Mouse (Mus musculus) kidney, postnatal 25 days (tissue): Measurements from ENCODE around the gene Lyz1.
A peak's percentile ranks its signal among the peaks of the same experiment; 100 is the strongest.
"Not testable (repeated sequence)": the region's sequence is repeated elsewhere in the genome, so short reads cannot be mapped to it uniquely, and the experiment has no call there.

Experiments used
- DNase-seq, 2 experiments: peaks; one replicate each; pipeline ENCODE4 v3.0.0; 2021; ENCODE audit warnings: mixed read lengths in 2 of 2

Lyz1 gene

DNA sequence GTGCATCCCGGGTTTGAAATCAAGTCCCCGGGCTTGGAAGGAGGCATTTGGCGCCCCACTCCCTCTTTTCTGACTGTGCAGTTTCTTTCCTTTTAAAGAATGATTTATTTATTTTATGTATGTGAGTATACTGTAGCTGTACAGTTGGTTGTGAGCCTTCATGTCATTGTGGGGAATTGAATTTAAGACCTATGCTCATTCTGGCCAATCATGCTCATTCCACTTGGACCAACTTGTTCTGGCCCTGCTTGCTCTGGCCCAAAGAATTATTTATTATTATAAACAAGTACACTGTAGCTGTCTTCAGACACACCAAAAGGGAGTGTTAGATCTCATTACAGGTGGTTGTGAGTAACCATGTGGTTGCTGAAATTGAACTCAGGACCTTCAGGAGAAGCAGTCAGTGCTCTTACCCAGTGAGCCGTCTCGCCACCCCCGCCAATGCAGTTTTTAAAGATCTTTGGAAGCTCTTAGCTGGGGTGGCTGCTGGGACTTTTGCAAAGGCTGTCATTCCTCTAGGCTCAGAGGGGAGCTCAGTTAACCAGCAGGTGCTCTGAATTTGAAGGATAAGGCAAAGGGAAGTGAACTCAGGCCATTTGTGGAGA, 6.2 kb downstream of the Lyz1 start:
- DNase-seq, result no peak

DNA sequence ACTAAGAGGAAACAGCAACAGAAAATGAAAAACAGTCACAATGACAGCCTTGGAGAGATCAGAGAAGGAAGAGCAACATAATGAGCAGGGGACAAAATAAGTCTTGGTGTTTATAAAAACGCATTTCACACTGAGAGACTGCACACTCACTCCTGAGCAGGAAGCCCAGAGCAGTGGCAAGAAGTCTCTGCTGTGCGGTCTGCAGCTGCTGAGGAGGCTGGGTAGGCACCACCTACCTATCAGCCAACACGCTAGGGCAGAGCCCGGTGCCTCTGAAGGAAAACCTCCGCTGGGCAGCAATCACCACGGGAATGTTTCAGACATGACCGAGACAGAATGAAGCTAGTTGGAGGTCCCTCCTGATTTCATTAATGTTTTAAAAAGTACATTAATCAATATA, 7.1 kb downstream of the Lyz1 start:
- DNase-seq, result not testable (repeated sequence)

DNA sequence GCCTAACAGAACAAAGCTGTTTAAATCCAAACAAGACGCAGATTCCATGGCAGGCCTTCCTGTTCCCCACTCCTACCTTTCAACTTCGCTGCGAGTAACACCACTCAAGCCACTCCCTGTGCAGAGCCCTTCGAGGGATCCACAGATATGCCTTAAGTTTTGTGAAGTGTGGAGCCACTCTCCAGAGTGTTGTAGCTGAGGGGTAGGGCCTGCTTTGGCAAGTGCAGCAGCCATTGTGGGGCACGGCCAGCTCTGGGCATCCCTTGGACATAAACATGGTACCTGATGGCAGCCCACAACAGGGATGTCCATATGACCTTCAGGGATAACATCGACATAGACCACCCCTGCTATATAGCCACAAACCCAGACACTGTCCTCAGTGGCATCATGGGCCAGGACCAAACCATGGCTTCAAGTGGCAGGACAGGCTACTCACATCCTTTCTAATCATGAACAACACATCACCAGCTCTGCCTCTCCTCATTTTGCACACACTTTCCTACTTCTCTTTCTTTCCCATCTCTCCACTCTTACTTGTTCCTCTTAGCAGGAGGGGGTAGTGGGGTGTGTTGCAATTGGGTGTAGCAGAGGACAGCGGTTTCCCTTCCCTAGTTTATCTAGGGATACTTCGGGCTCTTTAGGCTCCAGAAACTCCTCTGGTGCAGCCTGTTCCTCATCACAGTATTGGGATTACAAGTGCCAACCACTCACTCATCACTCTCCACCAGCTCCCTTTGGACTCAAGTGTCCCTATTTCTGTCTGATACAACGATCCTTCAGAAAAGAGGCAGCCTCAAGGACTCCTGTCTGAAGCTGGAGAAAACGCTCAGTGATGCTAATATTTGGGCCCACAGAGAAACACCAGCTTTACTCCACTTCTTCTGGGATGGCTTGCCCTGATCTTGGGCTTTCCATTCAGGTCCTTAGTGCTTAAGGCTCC, 7.8 kb downstream of the Lyz1 start:
- no peak for DNase-seq

DNA sequence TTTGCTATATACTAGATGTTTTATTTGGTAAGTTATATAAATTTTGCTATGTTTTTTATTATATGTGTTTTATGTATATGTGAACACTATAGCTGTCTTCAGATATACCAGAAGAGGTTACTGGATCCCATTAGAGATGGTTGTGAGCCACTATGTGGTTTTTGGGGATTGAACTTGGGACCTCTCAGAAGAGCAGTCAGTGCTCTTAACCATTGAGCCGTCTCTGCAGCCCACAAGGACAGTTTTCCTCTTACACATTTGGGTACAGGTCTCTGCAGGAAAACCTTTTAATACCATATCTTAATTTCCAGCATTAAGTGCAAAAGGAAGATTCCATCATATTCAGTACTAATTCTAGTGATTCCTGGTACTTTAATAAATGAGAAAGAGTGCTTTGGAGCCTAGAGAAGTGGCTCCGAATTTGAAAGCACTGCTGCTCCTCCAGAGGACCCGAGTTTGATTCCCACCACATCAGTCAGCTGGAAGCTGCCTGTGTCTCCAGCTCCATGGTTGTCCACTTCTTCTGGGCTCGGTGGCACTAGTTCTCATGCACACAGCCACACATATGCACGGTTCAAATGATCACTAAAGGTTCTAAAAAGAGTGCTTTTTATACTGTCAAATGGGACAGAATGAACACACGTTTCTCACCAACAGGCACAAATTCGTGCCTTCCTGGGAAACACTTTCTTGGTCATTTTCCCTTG, 8.6 kb downstream of the Lyz1 start:
- DNase-seq, result no peak

DNA sequence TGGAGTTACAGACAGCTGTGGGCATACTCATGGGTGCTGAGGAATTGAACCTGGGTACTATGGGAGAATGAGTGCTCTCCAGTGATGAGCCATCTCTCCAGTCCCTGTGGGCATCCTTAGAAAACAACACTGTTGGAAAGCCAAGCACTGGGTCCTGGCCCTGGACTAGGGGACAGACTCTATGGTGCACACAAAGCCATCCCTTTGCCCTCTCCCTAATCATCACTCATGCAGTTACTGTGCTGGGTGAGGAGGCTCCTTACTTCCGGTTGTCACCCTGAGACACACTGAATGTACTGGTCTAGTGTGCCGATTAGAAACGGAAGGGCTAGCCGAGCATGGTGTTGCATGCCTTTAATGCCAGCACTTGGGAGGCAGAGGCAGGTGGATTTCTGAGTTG, 9.5 kb downstream of the Lyz1 start:
- DNase-seq, result not testable (repeated sequence)

DNA sequence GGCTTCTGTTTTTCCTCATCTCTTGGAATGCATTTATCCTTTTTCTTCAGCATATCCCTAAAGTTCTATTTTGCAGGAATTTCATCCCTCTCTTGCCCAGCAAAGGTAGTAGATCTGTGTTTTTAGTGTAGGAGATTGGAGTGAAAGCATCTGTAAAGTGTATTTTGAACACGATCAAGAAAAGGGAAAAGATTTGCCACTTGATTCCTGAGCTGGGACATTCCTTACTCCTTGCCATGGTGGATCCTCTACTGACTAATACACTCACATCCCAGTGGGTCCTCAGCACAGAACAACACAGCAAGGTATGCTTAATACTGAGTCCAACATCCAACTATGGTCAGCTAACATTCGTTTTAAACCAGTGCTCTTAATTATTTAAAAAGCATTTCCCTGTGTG, 10.1 kb downstream of the Lyz1 start:
- DNase-seq, result no peak

DNA sequence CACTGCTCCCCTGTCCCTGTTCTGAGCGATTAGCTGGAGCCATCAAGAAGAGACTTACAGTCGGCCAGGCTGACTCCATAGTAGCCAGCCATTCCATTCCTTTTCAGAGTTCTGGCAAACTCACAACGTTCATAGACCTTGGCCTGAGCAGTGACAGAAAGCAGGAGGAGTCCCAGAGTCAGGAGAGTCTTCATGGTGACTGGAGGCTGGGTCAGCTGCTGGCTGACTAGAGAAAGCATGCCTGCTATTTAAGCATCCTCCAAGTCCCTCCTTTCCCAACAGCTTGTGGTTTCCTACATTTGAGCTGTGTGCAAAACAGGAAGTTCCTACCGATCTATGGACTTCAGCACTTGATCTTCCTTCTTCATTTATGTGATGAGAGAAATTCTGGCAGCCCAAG, 10.6 kb downstream of the Lyz1 start, which contains the start of gene Lyz2:
TSS of gene Lyz2 (minus strand) at position 273 of the 400 bp plus-strand sequence.
- peak in 1 of 2 experiments; percentile 34 for DNase-seq

DNA sequence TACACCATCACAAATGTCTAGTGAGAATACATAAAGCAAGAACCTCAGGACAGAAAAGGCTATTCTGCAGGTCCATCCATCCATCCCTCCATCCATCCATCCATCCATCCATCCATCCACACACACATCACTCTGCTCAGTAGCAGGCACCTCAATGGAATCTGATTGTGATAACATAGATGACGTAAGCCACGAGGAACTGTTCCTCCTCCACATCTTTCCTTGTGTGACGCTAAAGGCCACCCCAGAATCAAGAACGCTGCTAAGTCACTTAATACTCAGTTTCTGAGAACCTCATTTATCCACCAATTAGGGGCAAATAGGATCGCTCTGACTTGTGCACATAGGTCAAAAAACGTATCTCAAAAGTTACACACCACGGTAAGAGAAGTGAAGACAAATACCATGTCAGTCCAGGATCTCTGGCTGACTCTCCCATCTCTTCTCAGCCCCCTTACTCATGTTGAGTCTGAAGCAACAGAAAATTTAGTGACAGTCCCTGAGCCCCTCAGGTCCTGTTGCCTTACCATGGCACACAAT, 11.2 kb downstream of the Lyz1 start:
- no peak for DNase-seq

DNA sequence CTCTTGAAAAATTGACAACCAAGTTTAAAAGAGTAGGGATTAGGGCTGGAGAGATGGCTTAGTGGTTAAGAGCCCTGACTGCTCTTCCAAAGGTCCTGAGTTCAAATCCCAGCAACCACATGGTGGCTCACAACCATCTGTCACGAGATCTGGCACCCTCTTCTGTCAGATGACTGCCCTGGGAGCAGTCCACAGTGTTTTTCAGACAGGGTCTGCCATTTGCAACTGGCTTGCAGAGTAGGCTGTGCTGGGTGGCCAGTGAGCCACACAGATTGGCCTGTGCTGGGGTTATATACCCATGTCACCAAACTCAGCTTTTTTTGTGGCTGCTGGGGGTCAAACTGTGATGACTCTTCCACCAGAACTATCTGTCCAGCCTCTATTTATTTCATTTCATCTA, 12.7 kb downstream of the Lyz1 start:
- peak in 1 of 2 experiments; percentile 5 for DNase-seq

DNA sequence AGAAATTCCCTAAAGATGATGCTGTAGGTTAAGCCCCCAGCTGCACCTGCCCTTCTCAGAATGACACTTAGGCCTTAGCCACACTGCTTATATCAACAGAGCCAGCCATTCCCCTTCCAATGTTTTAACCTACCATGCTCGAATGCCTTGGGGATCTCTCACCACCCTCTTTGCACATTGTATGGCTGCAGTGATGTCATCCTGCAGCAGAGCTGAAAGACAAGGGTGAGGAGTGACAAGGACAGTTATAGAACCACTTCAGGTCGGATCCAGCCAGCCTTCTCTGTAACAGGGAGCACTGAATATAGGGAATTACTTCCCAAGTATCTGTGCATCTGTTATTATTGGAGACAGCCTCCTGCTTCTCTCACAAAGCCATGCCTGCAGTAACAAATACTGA, 14.2 kb downstream of the Lyz1 start:
- DNase-seq, result not testable (repeated sequence)

DNA sequence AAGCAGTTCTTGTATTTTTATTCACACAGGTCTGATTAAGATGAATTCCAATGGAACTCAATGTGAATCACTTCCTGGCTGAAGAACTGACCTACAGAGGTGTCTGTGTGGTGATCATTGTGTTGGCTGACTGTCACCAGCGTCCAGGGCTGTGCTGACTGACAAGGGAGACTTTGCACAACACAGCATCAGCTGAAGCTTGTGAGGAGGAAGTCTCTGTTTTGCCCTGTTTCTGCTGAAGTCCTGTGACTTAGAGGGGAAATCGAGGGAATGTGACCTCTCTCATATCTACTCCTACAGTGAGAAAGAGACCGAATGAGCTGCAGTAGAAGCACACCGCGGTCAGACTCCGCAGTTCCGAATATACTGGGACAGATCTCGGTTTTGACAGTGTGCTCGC, 14.9 kb downstream of the Lyz1 start:
- not testable (repeated sequence) for DNase-seq

DNA sequence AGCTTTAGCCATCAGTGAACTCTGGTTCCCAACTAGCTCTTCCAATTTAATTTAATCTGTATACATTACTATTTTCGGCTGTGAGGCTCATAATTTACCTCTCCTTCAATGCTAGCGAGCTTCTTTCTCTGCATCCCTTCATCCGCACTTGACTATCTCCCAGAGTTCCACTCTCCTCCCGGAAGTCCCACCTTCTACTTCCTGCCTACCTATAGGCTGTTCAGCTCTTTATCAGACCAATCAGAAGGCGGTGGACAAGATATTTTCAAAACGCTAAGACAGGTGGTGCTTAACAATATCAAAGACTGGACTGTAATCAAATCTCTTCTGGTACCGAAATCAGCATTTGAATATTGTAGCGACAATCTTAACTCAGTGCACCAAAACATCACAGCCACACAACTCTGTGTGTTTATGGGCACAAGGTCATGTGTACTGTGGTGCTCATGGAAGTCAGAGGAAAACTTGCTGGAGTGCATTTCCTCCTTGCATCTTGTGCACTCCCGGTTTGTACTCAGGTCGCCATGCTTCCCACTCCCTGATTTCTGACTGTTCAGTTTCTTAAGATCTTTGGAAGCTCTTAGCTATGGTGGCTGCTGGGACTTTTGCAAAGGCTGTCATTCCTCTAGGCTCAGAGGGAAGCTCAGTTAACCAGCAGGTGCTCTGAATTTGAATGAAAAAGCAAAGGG, 16.8 kb downstream of the Lyz1 start:
- no peak for DNase-seq

DNA sequence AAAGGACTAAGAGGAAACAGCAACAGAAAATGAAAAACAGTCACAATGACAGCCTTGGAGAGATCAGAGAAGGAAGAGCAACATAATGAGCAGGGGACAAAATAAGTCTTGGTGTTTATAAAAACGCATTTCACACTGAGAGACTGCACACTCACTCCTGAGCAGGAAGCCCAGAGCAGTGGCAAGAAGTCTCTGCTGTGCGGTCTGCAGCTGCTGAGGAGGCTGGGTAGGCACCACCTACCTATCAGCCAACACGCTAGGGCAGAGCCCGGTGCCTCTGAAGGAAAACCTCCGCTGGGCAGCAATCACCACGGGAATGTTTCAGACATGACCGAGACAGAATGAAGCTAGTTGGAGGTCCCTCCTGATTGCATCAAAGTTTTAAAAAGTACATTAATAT, 18.0 kb downstream of the Lyz1 start:
- DNase-seq, result not testable (repeated sequence)

DNA sequence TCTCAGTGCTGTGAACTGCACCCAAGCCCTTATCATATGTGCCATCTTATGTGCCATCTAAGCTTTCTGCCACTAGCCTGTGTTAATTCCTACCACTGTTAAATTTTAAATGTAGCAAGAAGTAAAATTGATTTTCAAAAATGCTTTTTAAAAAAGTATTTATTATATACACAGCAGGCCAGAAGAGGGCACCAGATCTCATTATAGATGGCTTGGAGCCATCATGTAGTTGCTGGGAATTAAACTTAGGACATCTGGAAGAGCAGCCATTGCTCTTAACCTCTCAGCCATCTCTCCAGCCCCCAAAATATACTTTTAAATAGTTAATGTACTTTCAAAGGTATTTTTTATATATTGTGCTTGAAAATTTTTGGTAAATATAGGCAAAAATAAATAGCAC, 20.6 kb downstream of the Lyz1 start:
- DNase-seq, result no peak

DNA sequence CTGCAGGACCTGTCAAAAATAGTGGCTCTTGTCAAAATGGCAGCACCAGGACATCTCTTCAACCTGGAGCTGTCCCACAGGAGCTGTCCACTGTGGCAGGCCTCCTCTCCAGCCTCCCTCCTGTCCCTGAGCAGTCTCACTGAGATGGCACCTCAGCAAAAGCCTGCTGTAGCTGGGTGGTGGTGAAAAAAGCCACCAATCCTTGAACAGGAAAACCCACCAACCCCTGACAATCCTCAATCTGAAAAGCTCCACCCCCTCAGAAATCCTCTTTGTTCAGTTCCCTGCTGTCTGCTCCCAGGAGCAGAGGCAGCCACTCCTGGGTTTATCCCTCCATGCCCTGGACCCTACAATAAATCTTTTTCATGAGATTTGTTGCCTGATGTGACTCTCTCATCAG, 32.8 kb downstream of the Lyz1 start:
- DNase-seq, result no peak

DNA sequence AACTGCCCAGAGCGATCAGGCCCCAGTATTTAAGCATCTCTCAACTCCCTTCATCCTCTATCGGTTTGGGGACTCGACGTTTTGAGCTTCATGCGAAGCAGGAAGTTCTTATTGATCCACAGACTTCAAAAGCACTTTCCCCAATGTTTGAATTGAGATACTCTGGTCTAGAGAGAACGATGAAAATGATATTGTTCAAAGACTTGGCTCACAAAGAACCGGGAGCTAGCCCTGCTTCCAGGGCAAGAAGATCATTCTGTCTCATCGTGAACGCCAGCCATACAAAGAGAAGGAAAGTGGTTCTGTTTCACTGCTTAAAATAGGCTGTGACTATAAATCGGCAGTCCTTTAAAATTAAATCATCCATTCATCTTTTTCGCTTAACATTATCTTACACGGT, 54.1 kb downstream of the Lyz1 start, which contains the start of gene 9530003J23Rik:
TSS of gene 9530003J23Rik (minus strand) at position 101 of the 400 bp plus-strand sequence.
- no peak for DNase-seq
